Mouse (Mus musculus) heart, postnatal 10 days (tissue): Measurements from ENCODE around the gene Zswim4. TPM values are rescaled to one million over a fixed set of nuclear protein-coding genes. Genes with fewer than 3 reads are reported as not detected.

Experiments used
- DNase-seq, 2 experiments: peaks; one replicate each; pipeline ENCODE4 v3.0.0; 2021
- intact Hi-C: fragments of 180-260 bp; cut with DNase I; formaldehyde crosslinking; loops from one replicate; pipeline ENCODE4 v1.15.1; 2025
- total RNA-seq, 2 experiments: library from RNA; stranded (reverse); gene quantifications; 2 replicates each; pipeline ENCODE4 v1.2.3; 2021

Gene Zswim4
- total RNA-seq, 2 experiments from 2014 or later, result 10.5 to 11.3 TPM

DNA sequence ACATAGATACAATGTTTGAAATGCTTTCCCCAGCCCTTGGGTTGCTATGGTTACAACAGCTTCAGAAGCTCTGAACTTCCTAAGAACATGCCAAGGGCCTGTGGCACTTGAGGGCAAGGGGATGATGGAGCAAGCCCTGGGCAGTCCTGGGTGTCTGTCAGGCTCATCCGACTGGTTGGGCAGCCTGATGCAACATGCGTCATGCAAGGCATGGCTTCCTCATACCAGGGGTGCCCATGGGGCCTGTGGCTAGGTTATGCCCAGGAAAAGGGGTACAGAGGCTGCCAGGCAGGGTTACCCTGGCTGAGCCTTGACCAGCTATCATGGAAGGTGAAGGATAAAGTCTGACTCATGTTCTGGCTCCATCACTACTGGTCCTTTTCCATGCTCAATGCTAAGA, 3.8 kb downstream of the Zswim4 start:
- no peak for DNase-seq
- intact Hi-C loops, result no loop called here

GRCm38 (mm10) chr8:84230735-84231134, 6.1 kb downstream of the Zswim4 start:
- DNase-seq, result no peak
- intact Hi-C loops, result no loop called here

- intact Hi-C loops, result no loop called here
- DNase-seq, result no peak
These were observed 13.4 kb downstream of the Zswim4 start for GRCm38 (mm10) chr8:84223322-84224029.

DNA sequence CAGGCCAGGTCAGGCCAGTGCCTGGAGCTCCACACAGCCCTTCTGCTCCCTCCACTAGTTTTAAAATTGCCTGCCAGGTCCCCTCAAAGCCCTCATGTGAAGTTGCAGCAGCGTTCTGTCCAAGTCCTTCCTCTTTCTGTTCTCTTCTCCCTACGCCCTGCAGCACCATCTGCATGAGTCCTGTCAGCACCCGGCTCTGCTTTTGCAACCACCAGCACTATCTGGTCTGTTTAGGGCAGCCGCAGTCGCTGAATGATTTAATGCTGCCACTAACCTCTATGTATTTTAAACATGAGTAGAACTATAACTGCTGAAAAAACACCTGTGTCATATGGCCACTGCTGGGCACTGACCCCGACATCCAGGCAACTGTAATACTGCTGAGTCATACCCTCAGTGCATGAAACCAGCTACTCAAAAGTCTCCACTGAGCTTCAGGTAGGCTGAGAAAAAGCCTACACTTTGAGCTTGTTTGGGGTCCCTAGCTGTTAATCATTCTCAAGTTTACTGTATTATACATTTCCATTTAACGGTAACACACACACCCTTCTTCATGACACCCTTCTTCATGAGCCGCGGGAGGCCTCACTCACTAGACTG, 14.2 kb downstream of the Zswim4 start:
- intact Hi-C loops, result no loop called here
- DNase-seq, result no peak

GRCm38 (mm10) chr8:84220105-84220504, 16.8 kb downstream of the Zswim4 start:
- no peak for DNase-seq

GRCm38 (mm10) chr8:84218143-84218542, 18.7 kb downstream of the Zswim4 start:
- no peak for DNase-seq
- intact Hi-C loops, result no loop called here

More at GRCm38 (mm10) chr8:84220105-84220504, 16.8 kb downstream of the Zswim4 start:
- intact Hi-C loops, result no loop called here

GRCm38 (mm10) chr8:84217206-84217605, 19.6 kb downstream of the Zswim4 start:
- intact Hi-C loops, result no loop called here
- DNase-seq, result no peak

DNA sequence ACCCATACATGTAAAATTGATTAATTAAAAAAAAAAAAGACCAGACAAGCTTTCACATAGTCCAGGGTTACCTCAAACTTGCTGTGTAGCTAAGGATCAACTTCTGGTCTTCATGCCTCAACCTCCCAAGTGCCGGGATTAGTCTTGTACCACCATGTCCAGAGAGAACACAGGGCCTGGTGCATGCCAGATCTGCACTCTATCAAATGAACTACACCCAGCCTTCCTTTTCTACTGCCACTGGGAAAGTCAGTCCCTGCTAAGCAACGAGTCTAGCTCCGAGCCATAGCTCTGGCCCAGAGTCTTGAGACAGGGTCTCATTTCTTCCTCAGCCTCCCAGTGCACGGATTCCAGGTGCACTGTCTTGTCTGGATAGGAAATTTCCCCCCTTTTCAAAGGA, 23.6 kb downstream of the Zswim4 start:
- intact Hi-C loops, result no loop called here
- no peak for DNase-seq

DNA sequence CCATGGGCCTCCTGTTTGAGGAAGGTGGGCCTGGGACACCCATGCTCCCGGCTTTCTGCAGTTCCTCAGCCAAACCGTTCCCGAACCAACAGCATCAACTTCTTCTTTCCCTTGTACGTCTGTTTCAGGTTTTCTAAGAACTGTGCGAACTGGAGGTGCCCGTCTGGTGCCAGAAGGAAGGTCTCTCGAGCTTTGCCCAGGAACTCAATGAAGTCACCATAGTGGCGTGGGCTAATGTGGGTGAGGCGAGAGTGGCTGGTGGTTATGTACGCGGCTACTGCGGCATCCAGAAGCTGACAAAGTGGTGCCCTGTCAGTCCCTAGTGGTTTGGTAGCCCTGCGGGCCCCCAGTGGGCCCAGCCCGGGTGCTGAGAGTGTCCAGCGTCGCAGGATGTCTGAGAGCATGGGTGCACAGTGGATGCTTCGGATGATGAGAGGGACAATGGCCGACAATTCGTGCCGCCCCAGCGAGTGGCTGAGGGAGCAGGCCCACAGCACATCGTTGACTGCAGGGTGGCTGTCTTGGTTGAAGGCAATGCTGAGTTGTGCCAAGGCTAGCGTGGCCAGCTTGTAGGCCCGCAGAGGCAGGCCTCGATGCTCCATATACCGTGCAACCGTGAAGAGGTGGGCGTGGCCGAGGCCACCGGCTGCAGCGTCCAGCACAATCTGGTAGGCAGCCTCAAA, 24.8 kb downstream of the Zswim4 start:
- DNase-seq, result no peak
- intact Hi-C loops, result no loop called here

DNA sequence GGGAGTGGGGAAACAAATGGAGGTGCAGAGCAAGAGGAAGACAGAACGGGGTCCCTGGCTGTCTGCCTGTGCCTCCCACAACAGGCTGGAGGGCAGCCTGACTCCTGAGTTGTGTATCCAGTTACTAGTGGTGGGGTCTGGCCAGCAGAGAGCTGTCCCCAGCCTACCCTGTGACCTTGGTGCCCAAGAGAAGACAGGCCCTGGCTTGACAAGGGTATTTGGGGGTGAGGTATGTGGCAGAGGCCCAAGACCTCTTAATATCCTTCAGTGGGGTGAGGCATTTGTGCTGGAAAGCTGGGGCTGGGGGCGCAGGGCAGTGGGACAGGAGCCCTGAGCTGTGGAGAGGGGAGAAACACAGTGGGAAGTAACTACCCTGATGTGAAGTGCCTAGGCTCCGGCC, 25.7 kb downstream of the Zswim4 start:
- intact Hi-C loops, result no loop called here
- DNase-seq, result peak; percentile 57 to 70

DNA sequence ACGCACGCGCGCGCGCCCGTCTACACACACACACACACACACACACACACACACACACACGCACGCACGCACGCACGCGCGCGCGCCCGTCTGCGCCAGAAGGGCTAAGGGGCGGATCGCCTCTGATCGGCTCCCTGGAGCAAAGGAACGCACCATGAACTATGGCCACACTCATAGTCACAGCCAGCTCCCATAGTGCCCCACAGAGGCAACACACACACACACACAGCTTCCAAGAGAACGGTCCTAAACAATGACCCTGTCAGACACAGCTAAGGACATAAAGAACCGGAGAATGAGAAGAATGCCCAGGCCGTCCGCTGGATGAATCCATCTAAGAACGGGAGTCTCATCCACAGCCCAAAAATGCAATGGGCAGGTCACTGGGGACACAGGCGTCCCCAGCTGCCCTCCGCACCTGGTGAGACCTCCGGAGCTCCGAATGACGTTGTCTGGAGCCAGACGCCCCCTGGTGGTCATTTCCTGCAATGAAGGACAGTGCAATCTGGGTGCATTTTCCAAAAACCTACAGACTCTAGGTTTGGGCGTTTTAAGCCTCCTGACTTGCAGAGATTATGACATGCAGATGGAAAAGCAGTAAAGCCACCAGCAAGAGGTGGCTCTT, 26.6 kb downstream of the Zswim4 start:
- DNase-seq, result peak; percentile 90 to 95
- intact Hi-C loops, result loop anchor here (1.0 kb wide), 1 partner anchor 24 kb away; no protein-coding TSS in a partner anchor

DNA sequence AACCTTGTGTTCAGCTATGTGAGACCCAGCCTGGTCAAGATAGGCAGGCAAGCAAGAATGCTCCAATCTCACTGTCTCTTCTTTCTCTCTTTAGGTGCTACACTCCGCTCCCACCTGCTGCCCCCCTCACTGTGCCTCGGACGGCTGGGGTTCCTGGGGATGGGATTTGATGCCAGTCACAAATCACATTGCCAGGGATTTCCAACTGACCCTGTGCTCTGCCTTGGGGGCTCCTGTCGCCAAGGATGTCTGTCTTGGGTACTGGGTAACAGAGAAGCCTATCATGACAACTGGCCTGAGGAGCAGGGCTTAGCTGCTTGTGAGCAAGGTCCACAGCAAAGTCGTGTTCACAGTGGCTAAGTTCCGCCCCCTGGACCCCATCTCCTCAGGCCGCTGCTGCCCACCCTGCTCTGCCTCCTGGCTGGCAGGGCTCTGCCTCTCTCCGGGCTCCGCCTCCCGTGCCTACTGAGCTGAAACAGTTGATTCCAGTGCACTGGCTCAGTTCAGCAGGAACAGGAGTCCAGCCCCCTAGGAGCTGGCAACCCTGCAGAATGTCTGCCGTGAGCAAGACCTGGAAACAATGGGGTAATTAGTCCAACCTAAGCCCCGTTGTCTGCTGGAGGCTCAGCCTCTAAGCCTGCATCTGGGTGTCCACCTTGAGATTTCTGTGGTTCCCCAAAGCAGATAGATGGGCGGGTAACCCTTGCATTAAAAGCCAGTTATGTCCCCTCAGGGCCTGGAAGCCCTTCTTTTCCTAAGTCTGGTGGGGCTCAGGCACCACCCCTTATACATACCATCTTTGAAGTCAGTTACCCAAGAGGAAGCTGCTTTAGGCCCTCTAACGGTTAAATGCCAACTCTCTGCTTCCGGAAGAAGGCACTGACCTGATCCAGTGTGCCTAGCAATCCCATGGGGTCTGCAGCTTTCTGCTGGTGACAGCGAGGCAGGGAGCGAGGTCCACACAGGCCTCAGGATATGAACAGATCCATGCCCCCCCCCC, 28.2 kb downstream of the Zswim4 start:
- DNase-seq, result no peak
- intact Hi-C loops, result no loop called here

DNA sequence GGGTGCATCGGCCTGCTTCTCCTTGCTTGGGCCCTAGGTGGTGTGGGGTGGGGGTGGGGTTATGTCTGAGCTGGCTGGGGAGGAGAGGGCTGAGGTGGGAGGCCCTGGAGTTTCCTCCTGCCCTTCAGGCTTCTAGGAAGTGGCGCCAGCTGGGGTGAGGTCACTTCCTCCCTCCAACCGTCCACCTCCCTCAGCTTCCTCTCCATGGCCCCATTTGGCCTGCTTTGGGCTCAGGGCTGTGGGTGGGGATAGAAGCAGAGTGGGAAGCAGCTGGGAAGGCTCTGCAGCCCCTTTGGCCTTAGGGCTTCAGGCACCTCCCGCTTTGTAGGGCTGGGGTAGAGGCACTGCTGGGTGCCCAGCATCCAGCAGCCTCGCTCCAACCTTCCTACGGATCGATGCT, 29.0 kb downstream of the Zswim4 start:
- peak; percentile 86 to 88 for DNase-seq
- intact Hi-C loops, result no loop called here

DNA sequence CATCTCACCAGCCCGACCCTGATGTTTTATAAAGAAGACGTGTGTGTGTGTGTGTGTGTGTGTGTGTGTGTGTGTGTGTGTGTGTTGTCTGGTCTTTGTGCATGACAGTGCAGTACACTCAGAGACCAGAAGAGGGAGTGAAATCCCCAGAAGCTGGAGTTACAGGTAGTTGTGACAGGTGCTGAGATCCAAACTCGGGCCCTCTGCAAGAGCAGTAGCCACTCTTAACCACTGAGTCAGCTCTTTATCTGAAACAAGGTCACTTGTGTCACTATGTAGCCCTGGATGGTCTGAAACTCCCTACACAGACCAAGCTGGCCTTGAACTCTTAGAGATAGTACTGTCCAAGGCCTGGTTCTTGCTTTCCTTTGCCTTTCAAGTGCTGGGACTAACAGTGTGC, 30.2 kb downstream of the Zswim4 start:
- intact Hi-C loops, result no loop called here
- DNase-seq, result no peak

DNA sequence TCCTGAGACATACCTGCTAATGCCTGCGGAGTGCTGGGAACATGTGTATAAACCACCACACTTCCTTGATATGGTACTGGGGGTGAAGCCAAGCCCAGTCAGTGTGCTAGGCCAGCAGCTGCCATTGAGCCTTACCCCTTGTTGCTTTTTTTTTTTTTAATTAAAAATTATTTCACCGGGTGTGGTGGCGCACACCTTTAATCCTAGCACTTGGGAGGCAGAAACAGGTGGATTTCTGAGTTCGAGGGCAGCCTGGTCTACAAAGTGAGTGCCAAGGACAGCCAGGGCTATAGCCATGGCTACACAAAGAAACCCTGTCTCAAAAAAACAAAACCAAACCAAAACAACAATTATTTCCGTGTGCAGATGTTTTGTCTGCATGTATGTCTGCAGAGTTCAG, 31.8 kb downstream of the Zswim4 start:
- intact Hi-C loops, result no loop called here
- DNase-seq, result no peak

DNA sequence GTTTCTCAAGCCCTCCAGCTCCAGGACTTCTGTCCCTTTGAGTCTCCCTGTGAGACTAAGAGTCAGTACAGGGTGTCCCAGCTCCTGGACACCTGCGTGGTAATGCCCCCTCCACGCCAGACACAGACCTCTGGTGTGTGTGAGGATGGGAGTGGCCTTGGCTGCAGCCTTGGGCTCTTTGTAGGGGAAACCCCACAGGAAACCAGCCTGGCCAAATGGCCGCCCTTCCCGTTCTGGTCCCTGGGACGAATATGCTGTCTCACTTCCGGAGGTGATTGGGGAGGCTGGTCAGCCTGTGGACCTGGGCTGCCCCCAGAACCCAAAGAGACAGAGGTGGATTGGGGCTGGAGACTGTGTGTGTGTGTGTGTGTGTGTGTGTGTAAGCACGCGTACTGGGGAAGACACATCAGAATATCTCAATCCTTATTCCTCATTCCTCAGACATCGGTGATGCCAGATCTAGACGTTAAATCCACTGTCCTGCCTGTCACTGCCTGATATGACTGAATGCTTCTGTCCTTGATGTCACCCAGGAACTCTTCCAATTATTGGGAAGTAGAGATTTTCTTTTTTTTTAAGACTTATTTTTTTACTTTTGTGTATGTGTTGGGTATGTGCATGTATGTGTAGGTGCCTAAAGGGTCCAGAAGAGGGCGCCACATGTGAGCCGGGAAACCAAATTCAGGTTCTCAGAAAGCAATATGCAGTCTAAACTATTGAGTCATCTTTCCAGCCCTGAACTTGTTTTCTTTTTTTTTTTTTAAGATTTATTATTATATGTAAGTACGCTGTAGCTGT, 32.7 kb downstream of the Zswim4 start:
- peak; percentile 89 to 90 for DNase-seq
- intact Hi-C loops, result loop anchor here (5.0 kb wide), 1 partner anchor 458 kb away; the partner anchor contains the start of gene Ier2

- DNase-seq, result peak; percentile 92
- intact Hi-C loops, result loop anchor here (5.0 kb wide), 1 partner anchor 459 kb away; the partner anchor contains the start of gene Ier2
These were observed 33.6 kb downstream of the Zswim4 start for GRCm38 (mm10) chr8:84202938-84203917.

- DNase-seq, result peak in 1 of 2 experiments; percentile 66
- intact Hi-C loops, result loop anchor here (5.0 kb wide), 1 partner anchor 460 kb away; the partner anchor contains the start of gene Ier2
These were observed 34.4 kb downstream of the Zswim4 start for GRCm38 (mm10) chr8:84202466-84202865.
